Mouse (Mus musculus): ENCODE measurements around the gene Neurl1a. TPM values are rescaled to one million over a fixed set of nuclear protein-coding genes. Genes with fewer than 3 reads are reported as not detected.

Gene Neurl1a
- polyA plus RNA-seq, 1 experiment from 2014 or later: 5.7 TPM

DNA sequence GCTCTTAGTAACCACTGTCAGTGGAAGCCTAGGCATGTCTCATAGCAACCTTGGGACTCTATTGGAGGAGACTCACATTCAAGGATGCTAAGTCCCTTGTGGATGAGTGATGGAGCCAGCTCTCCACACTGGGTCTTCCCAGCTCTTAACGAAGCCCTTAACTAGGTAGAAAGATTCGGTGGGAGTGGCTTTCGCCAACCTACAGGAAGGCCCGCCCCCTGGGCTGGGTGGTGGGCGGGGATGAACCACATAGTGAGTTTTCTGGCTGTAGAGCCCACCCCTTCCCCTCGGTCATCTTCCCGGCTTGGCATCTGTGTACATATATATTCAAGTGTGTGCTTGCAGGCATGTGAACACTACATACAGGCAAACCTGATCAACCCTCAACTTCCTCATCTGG, 62.3 kb downstream of the Neurl1a start:
- Histone ChIP-seq H3K4me3 (peak overlapping the region; percentile 47), H3K4me1 (replicated peaks) (peaks cover 39% of the 10 kb centered on the region), H3K9me3 (no peaks in the 10 kb centered on the region), H3K36me3 (no peaks in the 10 kb centered on the region), H3K27me3 (ENCODE audit: insufficient read depth, poor library complexity, severe bottlenecking) (peaks cover 10% of the 10 kb centered on the region), H3K27ac (no peak overlapping the region)
- DNase-seq (ENCODE audit: low spot score): no peak
- 55% methylated on average over 7 of the region's 7 CpGs for WGBS

DNA sequence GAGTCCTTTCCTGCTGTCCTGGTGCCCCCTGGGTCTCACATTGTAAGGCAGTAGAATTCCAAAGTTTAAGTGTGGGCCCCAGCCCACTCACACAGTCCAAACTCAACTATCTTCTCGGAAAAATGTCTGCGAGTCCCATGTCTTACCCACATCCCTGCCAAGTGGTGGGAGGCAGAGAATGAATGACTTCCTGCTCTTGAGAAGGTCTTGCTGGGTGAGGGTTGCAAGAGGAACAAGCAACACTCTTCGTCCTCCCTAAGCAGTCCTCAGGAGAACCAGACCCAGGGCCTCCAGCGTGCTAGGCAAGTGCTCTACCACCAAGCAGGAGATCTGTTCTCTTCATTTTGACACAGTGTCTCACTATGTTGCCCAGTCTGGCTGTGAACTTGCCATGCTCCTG, 63.6 kb downstream of the Neurl1a start:
- Histone ChIP-seq H3K4me1 (replicated peaks) (peaks cover 39% of the 10 kb centered on the region), H3K36me3 (no peaks in the 10 kb centered on the region), H3K27ac (no peak overlapping the region), H3K4me3 (no peak overlapping the region), H3K9me3 (no peaks in the 10 kb centered on the region), H3K27me3 (ENCODE audit: insufficient read depth, poor library complexity, severe bottlenecking) (peaks cover 8% of the 10 kb centered on the region)
- DNase-seq (ENCODE audit: low spot score): no peak
- 90% methylated on average over 4 of the region's 4 CpGs for WGBS

DNA sequence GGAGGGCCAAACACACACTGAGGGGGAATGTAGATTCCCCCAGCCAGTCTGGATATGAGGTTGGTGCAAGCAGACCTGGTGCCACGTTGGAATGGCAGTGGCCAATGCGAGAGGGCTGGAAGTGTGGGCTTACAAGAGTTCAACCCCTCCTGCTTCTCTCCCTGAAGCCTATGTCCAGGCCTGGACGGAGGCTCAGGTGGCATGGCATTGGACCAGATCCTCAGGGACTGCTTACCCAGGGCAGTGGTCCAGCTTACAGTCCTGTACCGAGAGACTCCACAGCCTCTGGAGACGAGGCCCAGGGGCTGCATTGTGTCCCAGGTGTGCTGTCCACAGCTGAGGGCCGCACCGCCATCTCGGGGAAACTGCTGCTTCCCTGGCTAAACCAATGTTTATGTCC, 66.9 kb downstream of the Neurl1a start:
- 83% methylated on average over 8 of the region's 8 CpGs for WGBS
- peaks cover 43% of the 10 kb centered on the region for H3K4me1 ChIP-seq (replicated peaks)

DNA sequence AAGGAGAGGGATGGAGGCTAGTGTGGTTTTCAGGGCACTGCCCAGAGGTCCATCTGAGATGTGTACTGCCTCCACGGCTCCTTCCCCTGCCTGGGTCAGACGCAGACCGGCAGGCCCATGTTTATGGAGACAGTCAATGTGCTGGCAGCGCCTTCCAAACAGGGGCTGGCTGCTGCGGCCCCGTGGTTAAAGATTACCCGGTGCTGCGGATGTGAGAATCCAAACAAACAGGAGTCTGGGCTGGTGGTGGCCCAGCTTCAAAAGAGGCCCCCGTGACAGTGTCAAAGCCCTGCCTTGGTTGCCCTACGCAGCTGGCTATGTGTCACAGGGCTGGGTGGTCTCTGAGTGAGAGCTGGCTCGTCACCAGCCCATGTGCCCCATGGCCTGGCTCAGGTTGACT, 69.2 kb downstream of the Neurl1a start:
- no peak for DNase-seq (ENCODE audit: low spot score)
- peaks cover 25% of the 10 kb centered on the region for H3K27me3 ChIP-seq (ENCODE audit: insufficient read depth, poor library complexity, severe bottlenecking)
- peaks cover 46% of the 10 kb centered on the region for H3K4me1 ChIP-seq (replicated peaks)
- 61% methylated on average over 11 of the region's 11 CpGs for WGBS
- H3K36me3 ChIP-seq: no peaks in the 10 kb centered on the region
- no peak overlapping the region for H3K27ac ChIP-seq
- H3K9me3 ChIP-seq: no peaks in the 10 kb centered on the region
- H3K4me3 ChIP-seq: no peak overlapping the region

More for the DNA sequence above, 66.9 kb downstream of the Neurl1a start:
- no peak overlapping the region for H3K4me3 ChIP-seq
- H3K27ac ChIP-seq: 0 out of 2 replicates have a peak overlapping the region, but pooled peaks have one; percentile 19
- H3K36me3 ChIP-seq: no peaks in the 10 kb centered on the region
- H3K9me3 ChIP-seq: no peaks in the 10 kb centered on the region
- peaks cover 2% of the 10 kb centered on the region; the same call in 1 of the 2 replicates for H3K27me3 ChIP-seq (ENCODE audit: insufficient read depth, poor library complexity, severe bottlenecking)
- DNase-seq (ENCODE audit: low spot score): no peak

DNA sequence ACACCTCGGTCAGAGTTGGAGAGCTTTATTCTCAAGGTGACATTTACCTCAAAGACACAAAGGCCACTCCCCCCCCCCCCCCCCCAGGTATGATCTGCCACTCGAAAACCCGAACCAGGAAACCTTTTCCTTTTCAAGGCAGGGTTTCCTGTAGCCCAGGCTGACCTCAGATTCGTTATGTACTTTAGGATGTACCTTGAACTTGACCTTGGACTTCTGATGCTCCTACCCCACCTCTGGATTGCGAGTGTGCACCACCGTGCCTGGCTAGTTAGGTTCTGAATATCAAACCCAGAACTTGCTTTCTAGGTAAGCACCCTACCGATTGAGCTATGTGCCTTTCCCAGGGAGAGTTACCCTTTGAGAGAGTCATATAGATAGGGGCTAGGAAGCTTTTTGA, 69.7 kb downstream of the Neurl1a start:
- Histone ChIP-seq H3K4me3 (no peak overlapping the region), H3K4me1 (replicated peaks) (peaks cover 51% of the 10 kb centered on the region), H3K27me3 (ENCODE audit: insufficient read depth, poor library complexity, severe bottlenecking) (peaks cover 30% of the 10 kb centered on the region), H3K27ac (no peak overlapping the region), H3K36me3 (no peaks in the 10 kb centered on the region), H3K9me3 (no peaks in the 10 kb centered on the region)
- no peak for DNase-seq (ENCODE audit: low spot score)
- WGBS: 84% methylated on average over 7 of the region's 7 CpGs

DNA sequence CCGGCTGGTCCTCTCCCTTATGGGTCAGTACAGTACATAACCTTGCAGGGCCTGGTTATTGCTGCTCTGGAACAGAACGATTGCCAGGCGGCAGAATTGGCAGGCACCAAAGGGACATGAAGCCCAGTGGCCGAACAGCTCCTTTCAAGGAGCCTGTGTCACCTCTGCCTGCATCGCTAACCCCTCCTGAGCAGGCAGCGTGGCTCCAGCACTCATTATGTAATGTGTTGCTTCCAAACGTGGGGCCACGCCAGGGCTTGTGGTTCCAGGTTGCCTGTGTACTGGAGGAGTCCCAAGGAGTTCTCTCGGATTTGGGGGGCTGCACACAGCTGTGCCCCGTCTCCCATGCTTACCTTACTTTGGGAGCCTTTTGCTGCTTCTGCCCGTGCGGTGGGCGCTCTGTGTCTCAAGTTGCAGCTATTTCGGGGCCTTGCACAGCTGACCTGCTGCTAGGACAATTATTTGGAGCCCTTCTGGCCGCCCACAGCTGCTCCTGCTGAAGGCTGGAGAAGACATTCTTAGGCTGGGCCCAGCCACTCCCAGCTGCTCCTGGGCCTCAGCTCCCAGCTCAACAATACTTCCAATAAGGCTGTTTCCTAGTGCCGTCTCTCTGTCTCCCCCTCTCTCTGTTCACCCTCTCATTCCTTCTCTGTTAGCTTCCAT, 70.4 kb downstream of the Neurl1a start:
- Histone ChIP-seq H3K27ac (peak overlapping the region; percentile 17), H3K36me3 (no peaks in the 10 kb centered on the region), H3K4me1 (replicated peaks) (peaks cover 49% of the 10 kb centered on the region), H3K9me3 (no peaks in the 10 kb centered on the region), H3K4me3 (no peak overlapping the region), H3K27me3 (ENCODE audit: insufficient read depth, poor library complexity, severe bottlenecking) (peaks cover 38% of the 10 kb centered on the region)
- DNase-seq (ENCODE audit: low spot score): no peak
- WGBS: 76% methylated on average over 16 of the region's 16 CpGs

DNA sequence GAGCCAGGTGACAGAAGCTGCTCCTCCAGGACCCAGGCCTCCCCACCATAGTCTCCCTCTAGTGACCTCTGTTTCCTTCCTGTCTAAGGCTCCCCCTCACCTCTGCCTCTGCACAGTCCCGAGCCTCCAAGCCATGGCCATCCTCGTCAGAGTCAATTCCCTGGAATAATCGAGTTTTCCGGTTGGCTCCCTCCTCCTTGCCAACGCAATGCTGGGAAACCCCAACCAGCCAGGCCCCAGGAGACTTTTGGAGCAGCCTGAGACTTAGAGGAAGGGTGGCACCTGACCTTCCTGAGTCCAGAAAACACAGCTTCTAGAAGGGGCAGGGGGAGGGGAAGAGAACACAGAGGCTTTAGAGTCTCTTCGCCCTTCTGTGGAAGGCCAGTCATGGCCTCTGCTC, 72.3 kb downstream of the Neurl1a start:
- no peak overlapping the region for H3K27ac ChIP-seq

DNA sequence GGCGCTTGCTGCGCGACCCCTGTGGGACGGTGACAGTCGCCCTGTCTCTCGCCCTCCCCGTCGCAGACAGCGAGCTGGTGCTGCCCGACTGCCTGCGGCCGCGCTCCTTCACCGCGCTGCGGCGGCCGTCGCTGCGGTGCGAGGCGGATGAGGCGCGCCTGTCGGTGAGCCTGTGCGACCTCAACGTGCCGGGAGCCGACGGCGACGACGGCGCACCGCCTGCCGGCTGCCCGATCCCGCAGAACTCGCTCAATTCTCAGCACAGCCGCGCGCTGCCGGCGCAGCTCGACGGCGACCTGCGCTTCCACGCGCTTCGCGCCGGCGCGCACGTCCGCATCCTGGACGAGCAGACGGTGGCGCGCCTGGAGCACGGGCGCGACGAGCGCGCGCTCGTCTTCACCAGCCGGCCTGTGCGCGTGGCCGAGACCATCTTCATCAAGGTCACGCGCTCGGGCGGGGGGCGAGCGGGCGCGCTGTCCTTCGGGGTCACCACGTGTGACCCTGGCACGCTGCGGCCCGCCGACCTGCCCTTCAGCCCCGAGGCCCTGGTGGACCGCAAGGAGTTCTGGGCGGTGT, 74.5 kb downstream of the Neurl1a start:
- peak; percentile 30 for DNase-seq (ENCODE audit: low spot score)
- Histone ChIP-seq H3K9me3 (no peaks in the 10 kb centered on the region), H3K27me3 (ENCODE audit: insufficient read depth, poor library complexity, severe bottlenecking) (peaks cover 68% of the 10 kb centered on the region), H3K27ac (peak overlapping the region; percentile 50; the same call in 1 of the 2 replicates), H3K36me3 (no peaks in the 10 kb centered on the region), H3K4me3 (peak overlapping the region; percentile 48), H3K4me1 (replicated peaks) (peaks cover 35% of the 10 kb centered on the region)
- 5% methylated on average over 90 of the region's 90 CpGs for WGBS

More for the DNA sequence above, 72.3 kb downstream of the Neurl1a start:
- peaks cover 57% of the 10 kb centered on the region for H3K27me3 ChIP-seq (ENCODE audit: insufficient read depth, poor library complexity, severe bottlenecking)
- H3K36me3 ChIP-seq: no peaks in the 10 kb centered on the region
- no peak overlapping the region for H3K4me3 ChIP-seq
- no peaks in the 10 kb centered on the region for H3K9me3 ChIP-seq
- 54% methylated on average over 6 of the region's 6 CpGs for WGBS
- peak; percentile 35 for DNase-seq (ENCODE audit: low spot score)
- H3K4me1 ChIP-seq (replicated peaks): peaks cover 39% of the 10 kb centered on the region

DNA sequence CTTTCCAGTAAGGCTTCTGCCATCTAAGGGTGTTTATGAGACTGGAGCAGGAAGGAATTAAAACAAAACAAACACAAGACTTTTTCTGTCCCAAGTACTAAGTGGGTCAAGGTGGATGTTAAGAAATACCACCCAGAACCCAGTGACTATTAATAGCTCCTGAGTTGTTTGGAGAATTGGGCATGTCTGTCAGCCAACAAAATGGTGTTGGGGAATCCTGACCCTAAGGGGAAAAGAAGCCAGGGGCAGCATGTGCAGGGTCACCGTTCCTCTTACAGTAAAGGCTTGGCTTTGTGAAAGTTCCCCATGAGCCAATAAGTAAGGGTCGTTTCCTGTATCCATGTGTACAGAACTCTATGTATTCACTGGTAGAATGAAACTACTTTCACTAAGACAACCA, 76.4 kb downstream of the Neurl1a start:
- Histone ChIP-seq H3K36me3 (no peaks in the 10 kb centered on the region), H3K9me3 (no peaks in the 10 kb centered on the region), H3K4me1 (replicated peaks) (peaks cover 31% of the 10 kb centered on the region), H3K27me3 (ENCODE audit: insufficient read depth, poor library complexity, severe bottlenecking) (peaks cover 68% of the 10 kb centered on the region), H3K27ac (no peak overlapping the region), H3K4me3 (no peak overlapping the region)
- no peak for DNase-seq (ENCODE audit: low spot score)
- WGBS: 80% methylated on average over 2 of the region's 2 CpGs

DNA sequence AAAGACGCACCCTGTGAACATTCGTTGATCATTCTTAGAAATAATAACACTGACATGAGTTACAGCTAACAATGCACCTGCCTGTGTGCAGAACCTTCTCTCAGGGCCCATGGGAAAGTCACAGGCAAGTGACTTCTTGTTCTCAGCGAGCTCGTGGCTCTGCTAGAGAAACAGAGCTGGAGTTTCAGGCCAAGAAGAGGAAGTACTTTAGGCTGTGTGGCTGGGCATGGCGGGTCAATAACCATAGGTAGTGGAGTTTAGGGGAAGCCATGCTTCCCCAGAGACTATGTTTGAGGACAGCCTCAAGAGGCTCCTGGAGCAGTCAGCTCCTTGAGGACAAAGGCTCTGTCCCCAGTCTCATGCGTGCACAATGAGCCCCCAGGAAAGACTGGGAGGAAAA, 77.3 kb downstream of the Neurl1a start:
- no peak overlapping the region for H3K4me3 ChIP-seq
- peaks cover 25% of the 10 kb centered on the region for H3K4me1 ChIP-seq (replicated peaks)
- peaks cover 62% of the 10 kb centered on the region for H3K27me3 ChIP-seq (ENCODE audit: insufficient read depth, poor library complexity, severe bottlenecking)
- 78% methylated on average over 6 of the region's 6 CpGs for WGBS
- H3K27ac ChIP-seq: no peak overlapping the region
- H3K36me3 ChIP-seq: no peaks in the 10 kb centered on the region
- no peak for DNase-seq (ENCODE audit: low spot score)
- no peaks in the 10 kb centered on the region for H3K9me3 ChIP-seq

DNA sequence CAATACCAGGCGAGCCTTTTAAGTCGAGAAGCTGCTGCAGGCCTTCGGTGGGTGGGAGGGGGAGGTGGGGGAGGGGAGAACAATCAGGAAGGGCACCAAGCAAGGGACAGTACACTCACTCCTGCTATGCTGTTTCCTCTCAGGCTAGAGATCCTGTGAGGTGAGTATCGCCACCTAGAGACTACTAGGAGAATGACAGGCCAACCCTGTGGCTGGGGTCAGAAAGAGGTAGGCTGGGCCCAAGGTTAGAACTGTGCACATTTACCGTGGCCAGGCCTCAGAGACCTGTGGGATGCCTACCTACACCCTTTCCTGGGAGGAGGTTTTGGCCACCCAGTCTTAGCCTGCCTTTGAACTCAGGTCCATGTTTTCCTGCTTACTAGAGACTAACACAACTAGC, 81.0 kb downstream of the Neurl1a start:
- WGBS: 4% methylated on average over 5 of the region's 5 CpGs

DNA sequence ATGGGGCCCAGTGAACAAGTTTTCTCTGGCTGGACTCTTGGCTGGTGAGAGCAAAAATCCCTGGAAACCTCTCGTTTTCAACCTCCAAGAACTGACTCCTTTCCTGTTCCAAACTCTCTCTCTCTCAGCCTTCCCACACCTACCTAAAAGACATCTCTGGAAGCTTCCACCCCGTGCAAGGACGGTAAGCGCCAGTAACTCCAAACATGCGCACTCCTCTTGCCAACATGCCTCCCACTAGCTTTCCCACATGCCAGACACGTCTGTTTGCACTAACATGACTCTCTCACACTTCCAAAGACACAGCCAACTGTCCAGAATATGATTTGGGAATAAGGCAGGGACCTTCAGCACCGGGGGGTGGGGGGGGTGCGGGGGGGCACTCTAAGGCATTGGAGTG, 82.6 kb downstream of the Neurl1a start:
- Histone ChIP-seq H3K27me3 (ENCODE audit: insufficient read depth, poor library complexity, severe bottlenecking) (peaks cover 9% of the 10 kb centered on the region), H3K4me3 (no peak overlapping the region), H3K4me1 (replicated peaks) (peaks cover 16% of the 10 kb centered on the region), H3K27ac (no peak overlapping the region), H3K36me3 (peaks cover 10% of the 10 kb centered on the region), H3K9me3 (no peaks in the 10 kb centered on the region)
- WGBS: 85% methylated on average over 8 of the region's 8 CpGs
- no peak for DNase-seq (ENCODE audit: low spot score)

More for the DNA sequence above, 81.0 kb downstream of the Neurl1a start:
- peaks cover 25% of the 10 kb centered on the region for H3K27me3 ChIP-seq (ENCODE audit: insufficient read depth, poor library complexity, severe bottlenecking)
- H3K36me3 ChIP-seq: no peaks in the 10 kb centered on the region
- 0 out of 2 replicates have a peak overlapping the region, but pooled peaks have one; percentile 54 for H3K27ac ChIP-seq
- H3K4me3 ChIP-seq: no peak overlapping the region
- H3K4me1 ChIP-seq (replicated peaks): peaks cover 14% of the 10 kb centered on the region
- peak; percentile 60 for DNase-seq (ENCODE audit: low spot score)
- no peaks in the 10 kb centered on the region for H3K9me3 ChIP-seq

DNA sequence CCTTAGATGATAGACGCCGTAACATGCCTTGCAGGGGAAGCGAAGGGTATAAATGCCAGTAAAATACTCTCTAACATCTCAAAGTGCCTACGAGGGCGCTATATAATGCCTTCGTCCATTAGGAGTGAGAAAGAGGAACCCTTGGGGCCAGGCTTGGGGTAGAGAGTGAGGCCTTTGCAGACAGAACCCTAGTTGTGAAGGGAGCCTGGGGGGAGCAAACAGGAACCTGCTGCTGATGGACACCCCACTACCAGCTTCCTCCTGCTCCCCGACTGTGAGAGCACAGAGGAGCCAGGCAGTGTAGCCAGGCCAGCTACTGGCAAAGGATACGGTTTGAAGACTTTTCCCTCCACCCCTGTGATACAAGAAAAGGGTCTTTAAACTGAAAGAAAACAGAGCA, 85.0 kb downstream of the Neurl1a start:
- no peak for DNase-seq (ENCODE audit: low spot score)
- H3K4me3 ChIP-seq: no peak overlapping the region
- no peaks in the 10 kb centered on the region for H3K9me3 ChIP-seq
- H3K4me1 ChIP-seq (replicated peaks): peaks cover 16% of the 10 kb centered on the region
- no peaks in the 10 kb centered on the region for H3K27me3 ChIP-seq (ENCODE audit: insufficient read depth, poor library complexity, severe bottlenecking)
- WGBS: 91% methylated on average over 8 of the region's 8 CpGs
- no peak overlapping the region for H3K27ac ChIP-seq
- peaks cover 34% of the 10 kb centered on the region for H3K36me3 ChIP-seq

All from hindbrain, embryonic 10.5 days (tissue).